Mouse (Mus musculus) ES-E14 (cell line): ENCODE results near the gene Pvrig. TPM values are rescaled to one million over a fixed set of nuclear protein-coding genes. Genes with fewer than 3 reads are reported as not detected.

ENCODE experiments used
- total RNA-seq: library from RNA; depleted of rRNA; stranded (reverse); fragments of 300-350 nt; gene quantifications from 2 replicates; pipeline ENCODE4 v1.2.3, GENCODE M21; 2012; rRNA removed

Gene Pvrig
- total RNA-seq, 1 experiment = 1.2 TPM

Other genes starting within 250 kb of the Pvrig start
- 12.2 and 15.5 TPM in 2 replicates for gene Zscan21, start 225.1 kb upstream of the Pvrig start, total RNA-seq
- 3.7 and 5.3 TPM in 2 replicates for gene Zfp113, start 186.2 kb upstream of the Pvrig start, total RNA-seq
- 98.6 and 122 TPM in 2 replicates for gene Cops6, start 180.9 kb upstream of the Pvrig start, total RNA-seq
- gene Ap4m1, start 170.0 kb upstream of the Pvrig start, total RNA-seq = 42.7 and 44.9 TPM in 2 replicates
- 327 and 403 TPM in 2 replicates for gene Mcm7, start 169.5 kb upstream of the Pvrig start, total RNA-seq
- 59.3 and 81.1 TPM in 2 replicates for gene Taf6, start 154.5 kb upstream of the Pvrig start, total RNA-seq
- 43.5 and 59.5 TPM in 2 replicates for gene Cnpy4, start 154.5 kb upstream of the Pvrig start, total RNA-seq
- gene Mblac1, start 147.6 kb upstream of the Pvrig start, total RNA-seq = 2.5 and 3.1 TPM in 2 replicates
- gene Nxpe5, start 116.1 kb upstream of the Pvrig start, total RNA-seq = 0.09 TPM in 1 of 2 replicates, not detected in the other
- gene Lamtor4, start 86.5 kb upstream of the Pvrig start, total RNA-seq = 87.2 and 87.3 TPM in 2 replicates
- gene BC037034, start 77.9 kb upstream of the Pvrig start, total RNA-seq = 13.7 and 16.2 TPM in 2 replicates
- gene Gal3st4, start 69.1 kb upstream of the Pvrig start, total RNA-seq = 0.58 and 0.94 TPM in 2 replicates
- gene Gm43720, start 62.0 kb upstream of the Pvrig start, total RNA-seq = not detected in 2 replicates
- 14.9 and 20.2 TPM in 2 replicates for gene Gpc2, start 62.0 kb upstream of the Pvrig start, total RNA-seq
- gene Stag3, start 61.7 kb upstream of the Pvrig start, total RNA-seq = 101 and 108 TPM in 2 replicates
- gene Zfp157, start 99.5 kb downstream of the Pvrig start, total RNA-seq = 12.9 and 14.9 TPM in 2 replicates
- gene 1700123K08Rik, start 222.8 kb downstream of the Pvrig start, total RNA-seq = not detected in 2 replicates